Mouse (Mus musculus) limb, embryonic 11.5 days (tissue): ENCODE data around the gene Atp6v0e. TPM values are rescaled to one million over a fixed set of nuclear protein-coding genes. Genes with fewer than 3 reads are reported as not detected.

Experiments
- ATAC-seq: fragments of 200-750 bp; cut with Nextera tagmentation; 2 replicates; pipeline ENCODE4 v1.8.0; 2017; ENCODE audit warnings: low read depth; ENCODE audit not compliant: insufficient number of reproducible peaks, low FRiP score, low TSS enrichment
- DNase-seq: peaks from one replicate; pipeline ENCODE4 v3.0.0-alpha.2; 2015; ENCODE audit warnings: low spot score
- H3K27ac ChIP-seq: fragments of 300-500 bp; sonication (generic); replicated peaks from 2 replicates; pipeline ENCODE4 v1.5.1; 2014; ENCODE audit warnings: low read depth, mild to moderate bottlenecking, low read length
- H3K27me3 ChIP-seq: fragments of 300-500 bp; sonication (generic); 2 replicates; pipeline ENCODE4 v1.6.1; 2014; ENCODE audit warnings: mild to moderate bottlenecking, low read length, mixed read lengths; ENCODE audit not compliant: control insufficient read depth, insufficient read depth
- H3K36me3 ChIP-seq: fragments of 300-500 bp; sonication (generic); 2 replicates; pipeline ENCODE4 v1.6.1; 2014; ENCODE audit warnings: mild to moderate bottlenecking, low read length, moderate library complexity, mixed read lengths; ENCODE audit not compliant: control insufficient read depth, insufficient read depth
- H3K4me1 ChIP-seq: fragments of 300-500 bp; sonication (generic); 2 replicates; pipeline ENCODE4 v1.6.1; 2014; ENCODE audit warnings: low read length, mixed read lengths; ENCODE audit not compliant: control insufficient read depth, insufficient read depth
- H3K4me2 ChIP-seq: fragments of 300-500 bp; sonication (generic); 2 replicates; pipeline ENCODE4 v1.6.1; 2014; ENCODE audit warnings: low read depth, mild to moderate bottlenecking, moderate library complexity; ENCODE audit not compliant: severe bottlenecking
- H3K4me3 ChIP-seq: fragments of 300-500 bp; sonication (generic); 2 replicates; pipeline ENCODE4 v1.5.1; 2014; ENCODE audit warnings: low read depth, low read length
- H3K9ac ChIP-seq: fragments of 300-500 bp; sonication (generic); 2 replicates; pipeline ENCODE4 v1.6.1; 2014; ENCODE audit warnings: mild to moderate bottlenecking, low read length
- H3K9me3 ChIP-seq: fragments of 300-500 bp; sonication (generic); 2 replicates; pipeline ENCODE4 v1.6.1; 2016; ENCODE audit warnings: low read length; ENCODE audit not compliant: control insufficient read depth
- WGBS: fragments of 180-500 bp; shearing (Covaris S2); extraction: QIAGEN DNeasy Blood & Tissue Kit; methylation state at CpG from one replicate; pipeline ENCODE4 v1.1.7; 2014; 5-methylcytosine and 5-hydroxymethylcytosine counted together
- polyA plus RNA-seq: library from polyadenylated mRNA; unstranded; fragments of >200 nt; fragmentation: Nextera tagmentation; extraction: Ambion mirVana; gene quantifications from 2 replicates; pipeline ENCODE4 v1.2.1, GENCODE M21; 2014

The Atp6v0e gene
- polyA plus RNA-seq, 1 experiment from 2014 or later: 101 TPM

GRCm38 (mm10) chr17:26621912-26622311 is 41.1 kb upstream of the Atp6v0e start:
- Histone ChIP-seq H3K9ac (no peak overlapping the region), H3K4me1 (no peaks in the 10 kb centered on the region), H3K4me2 (no peak overlapping the region), H3K36me3 (peaks cover 12% of the 10 kb centered on the region), H3K27ac (no peak overlapping the region), H3K27me3 (no peaks in the 10 kb centered on the region), H3K4me3 (no peak overlapping the region), H3K9me3 (no peaks in the 10 kb centered on the region)
- 88% methylated on average over 5 of the region's 5 CpGs for WGBS
- ATAC-seq: no peak
- no peak for DNase-seq

DNA sequence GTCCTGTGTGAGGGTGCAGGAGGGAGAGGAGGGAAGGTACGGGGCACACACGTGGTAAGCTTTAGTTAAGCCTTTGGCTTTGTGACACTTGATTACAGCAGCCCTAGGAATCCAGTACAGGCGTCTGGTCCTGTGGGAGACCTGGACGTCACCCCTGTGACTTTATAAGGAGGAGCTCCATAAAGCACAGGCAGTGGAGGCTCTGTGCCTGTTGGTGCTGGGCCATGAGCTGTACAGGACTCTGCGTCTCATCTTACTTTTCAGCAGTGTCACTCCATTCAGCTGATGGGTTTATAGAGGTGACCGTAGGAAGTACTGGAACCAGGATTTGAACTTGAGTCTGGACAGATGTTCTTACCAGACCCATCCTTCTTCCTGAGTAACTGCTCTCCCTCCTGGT is 39.0 kb upstream of the Atp6v0e start:
- H3K27ac ChIP-seq: no peak overlapping the region
- H3K4me1 ChIP-seq: no peaks in the 10 kb centered on the region
- no peaks in the 10 kb centered on the region for H3K27me3 ChIP-seq
- no peak for ATAC-seq
- no peak overlapping the region for H3K4me3 ChIP-seq
- H3K9ac ChIP-seq: no peak overlapping the region
- no peak overlapping the region for H3K4me2 ChIP-seq
- H3K9me3 ChIP-seq: no peaks in the 10 kb centered on the region
- DNase-seq: no peak
- H3K36me3 ChIP-seq: peaks cover 12% of the 10 kb centered on the region
- 86% methylated on average over 6 of the region's 6 CpGs for WGBS

- Histone ChIP-seq H3K4me1 (no peaks in the 10 kb centered on the region), H3K27me3 (no peaks in the 10 kb centered on the region), H3K36me3 (peaks cover 19% of the 10 kb centered on the region), H3K4me2 (no peak overlapping the region), H3K27ac (no peak overlapping the region), H3K4me3 (no peak overlapping the region), H3K9me3 (no peaks in the 10 kb centered on the region), H3K9ac (no peak overlapping the region)
- DNase-seq (no peak), ATAC-seq (no peak)
- WGBS: 96% methylated on average over 10 of the region's 10 CpGs
These were observed 38.0 kb upstream of the Atp6v0e start for GRCm38 (mm10) chr17:26624999-26625398.

DNA sequence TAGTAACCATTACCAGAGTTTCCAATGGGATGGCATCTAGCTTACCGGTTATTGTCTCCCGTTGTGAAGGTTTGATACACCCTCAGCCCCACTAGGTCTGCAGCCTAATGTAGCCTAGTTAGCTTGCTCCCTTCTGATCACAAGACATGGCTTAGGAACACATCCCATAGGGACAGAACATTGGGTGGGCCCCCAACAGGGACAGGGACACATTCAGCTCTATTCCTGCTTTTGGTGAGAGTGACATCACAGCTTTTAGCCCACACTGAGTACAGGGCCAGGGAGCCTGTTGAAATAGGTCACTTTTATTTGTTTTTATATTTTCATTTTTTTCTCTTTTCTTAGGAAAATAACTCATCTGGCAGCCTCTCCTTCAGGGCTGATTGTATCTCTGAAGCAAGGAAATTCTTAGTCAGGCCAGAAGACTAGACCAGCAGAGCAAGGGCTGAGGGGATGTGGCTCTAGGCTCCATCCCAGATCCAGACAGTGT is 37.5 kb upstream of the Atp6v0e start:
- 93% methylated on average over 2 of the region's 2 CpGs for whole genome bisulfite sequencing
- Histone ChIP-seq H3K4me1 (no peaks in the 10 kb centered on the region), H3K27ac (no peak overlapping the region), H3K9me3 (no peaks in the 10 kb centered on the region), H3K9ac (no peak overlapping the region), H3K27me3 (no peaks in the 10 kb centered on the region), H3K36me3 (peaks cover 19% of the 10 kb centered on the region), H3K4me2 (no peak overlapping the region), H3K4me3 (no peak overlapping the region)
- ATAC-seq: no peak
- no peak for DNase-seq

DNA sequence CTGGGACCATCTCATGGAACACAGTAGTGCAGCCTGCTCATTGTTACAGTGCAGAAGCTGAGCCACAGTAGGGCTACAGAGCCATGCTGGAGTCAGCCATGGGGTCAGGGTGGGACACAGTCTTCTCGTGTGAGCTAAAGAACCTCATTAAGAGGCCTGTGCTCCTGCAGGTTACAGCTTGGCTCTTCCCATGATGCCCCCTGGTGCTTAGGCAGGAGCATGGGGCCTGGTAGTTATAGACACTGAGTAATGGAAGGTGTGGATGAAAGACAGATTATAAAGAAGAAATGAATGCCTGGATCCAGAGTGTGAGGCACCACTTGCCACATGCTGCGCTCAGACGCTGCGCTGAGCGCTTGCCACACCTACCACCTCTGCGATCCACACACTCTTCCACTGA is 34.6 kb upstream of the Atp6v0e start:
- 91% methylated on average over 6 of the region's 6 CpGs for WGBS
- Histone ChIP-seq H3K27me3 (no peaks in the 10 kb centered on the region), H3K9ac (no peak overlapping the region), H3K4me2 (no peak overlapping the region), H3K4me3 (no peak overlapping the region), H3K36me3 (peaks cover 24% of the 10 kb centered on the region), H3K9me3 (no peaks in the 10 kb centered on the region), H3K27ac (no peak overlapping the region), H3K4me1 (no peaks in the 10 kb centered on the region)
- no peak for DNase-seq
- ATAC-seq: no peak

DNA sequence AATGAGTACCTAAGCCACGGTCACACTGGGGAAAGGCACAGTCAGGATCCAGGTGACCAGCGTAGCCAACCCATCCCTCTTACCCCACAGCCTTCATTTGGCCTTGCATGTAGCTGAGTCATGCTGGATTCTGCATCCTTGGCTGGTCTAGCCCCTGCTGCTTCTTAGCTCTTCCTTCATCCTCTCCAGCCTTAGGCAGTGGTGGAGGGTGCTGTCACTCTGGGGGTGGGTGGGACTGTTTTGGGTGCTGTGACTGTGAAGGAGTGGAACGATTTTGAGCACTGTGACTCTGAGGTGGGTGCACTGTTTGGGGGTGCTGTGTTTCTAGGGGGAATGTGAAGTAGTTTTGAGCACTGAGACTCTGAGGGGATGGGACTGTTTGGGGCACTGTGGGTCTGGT is 34.1 kb upstream of the Atp6v0e start:
- WGBS: 94% methylated on average over 3 of the region's 3 CpGs
- H3K27ac ChIP-seq: no peak overlapping the region
- no peak for DNase-seq
- no peaks in the 10 kb centered on the region for H3K27me3 ChIP-seq
- no peaks in the 10 kb centered on the region for H3K4me1 ChIP-seq
- ATAC-seq: no peak
- H3K4me3 ChIP-seq: no peak overlapping the region
- no peaks in the 10 kb centered on the region for H3K9me3 ChIP-seq
- no peak overlapping the region for H3K4me2 ChIP-seq
- peaks cover 21% of the 10 kb centered on the region; the same call in 1 of the 2 replicates for H3K36me3 ChIP-seq
- no peak overlapping the region for H3K9ac ChIP-seq

- H3K9me3 ChIP-seq: no peaks in the 10 kb centered on the region
- no peak overlapping the region for H3K4me2 ChIP-seq
- DNase-seq (no peak), ATAC-seq (no peak)
- H3K4me1 ChIP-seq: no peaks in the 10 kb centered on the region
- 94% methylated on average over 8 of the region's 8 CpGs for WGBS
- no peak overlapping the region for H3K9ac ChIP-seq
- H3K27me3 ChIP-seq: no peaks in the 10 kb centered on the region
- no peak overlapping the region for H3K4me3 ChIP-seq
- H3K36me3 ChIP-seq: peaks cover 25% of the 10 kb centered on the region; the same call in 1 of the 2 replicates
- H3K27ac ChIP-seq: no peak overlapping the region
These were observed 31.2 kb upstream of the Atp6v0e start for GRCm38 (mm10) chr17:26631811-26632327.

DNA sequence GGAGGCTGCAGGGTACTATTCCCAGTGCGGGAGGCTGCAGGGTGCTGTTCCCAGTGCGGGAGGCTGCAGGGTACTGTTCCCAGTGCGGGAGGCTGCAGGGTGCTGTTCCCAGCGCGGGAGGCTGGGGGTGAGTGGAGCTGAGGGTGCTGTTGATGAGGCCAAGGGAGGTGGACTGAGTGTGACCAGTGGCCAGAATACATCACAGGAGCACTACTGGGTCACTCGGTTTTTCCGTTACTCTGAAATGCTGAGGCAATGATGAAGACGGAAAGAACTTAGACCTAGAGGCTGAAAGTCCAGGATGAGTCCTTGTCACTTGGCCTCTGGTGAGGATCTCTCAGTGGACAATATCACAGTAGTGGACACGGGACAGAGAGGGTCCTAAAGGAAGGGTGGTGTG is 29.8 kb upstream of the Atp6v0e start:
- ATAC-seq: no peak
- no peak overlapping the region for H3K4me2 ChIP-seq
- 94% methylated on average over 9 of the region's 9 CpGs for WGBS
- no peak overlapping the region for H3K9ac ChIP-seq
- H3K27ac ChIP-seq: no peak overlapping the region
- no peaks in the 10 kb centered on the region for H3K27me3 ChIP-seq
- no peaks in the 10 kb centered on the region for H3K4me1 ChIP-seq
- no peak overlapping the region for H3K4me3 ChIP-seq
- no peak for DNase-seq
- H3K9me3 ChIP-seq: no peaks in the 10 kb centered on the region
- H3K36me3 ChIP-seq: peaks cover 21% of the 10 kb centered on the region; the same call in 1 of the 2 replicates

DNA sequence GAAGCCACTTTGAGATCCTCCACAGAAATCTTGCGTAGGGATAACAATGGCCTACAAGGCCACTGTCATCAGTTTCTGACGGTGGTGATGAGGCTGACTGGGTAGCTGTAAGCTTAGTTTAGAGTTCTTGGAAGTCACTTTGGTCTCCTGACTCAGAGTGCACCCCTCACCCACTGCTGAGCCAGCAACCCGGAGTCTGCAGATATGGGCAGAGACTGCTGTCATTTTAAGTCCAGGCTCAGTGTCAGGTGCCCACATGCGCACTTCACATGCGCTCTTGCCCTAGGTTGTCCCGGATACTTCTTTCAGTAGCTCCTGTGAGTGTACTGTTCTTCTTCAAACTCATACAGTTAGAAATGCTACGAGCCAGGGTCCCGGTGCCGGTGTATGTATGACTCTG is 29.1 kb upstream of the Atp6v0e start:
- DNase-seq (no peak), ATAC-seq (no peak)
- no peaks in the 10 kb centered on the region for H3K27me3 ChIP-seq
- no peak overlapping the region for H3K9ac ChIP-seq
- peaks cover 21% of the 10 kb centered on the region; the same call in 1 of the 2 replicates for H3K36me3 ChIP-seq
- no peak overlapping the region for H3K4me2 ChIP-seq
- H3K27ac ChIP-seq: no peak overlapping the region
- 95% methylated on average over 9 of the region's 9 CpGs for WGBS
- no peaks in the 10 kb centered on the region for H3K9me3 ChIP-seq
- H3K4me3 ChIP-seq: no peak overlapping the region
- H3K4me1 ChIP-seq: no peaks in the 10 kb centered on the region
